ENCODE assay signal across 20 mouse cellular contexts in genomic region chr6:67162814-67163213, GRCm38 (mm10).
DNase-seq lines count a peak whose midpoint lies in the region; ATAC-seq and TF ChIP-seq lines count a peak whose summit lies in the region.
"Had no signal": no experiment of that assay in that cellular context is flagged by ENCODE, and none has a peak within 500 bp of the region (broad histone marks: within the 10 kb centered on the region; RNA-seq: fewer than 3 reads in every experiment).

No protein-coding gene starts in this region.

- ATAC-seq in forebrain, postnatal 0 days: no peak
- peak; percentile 44 for ATAC-seq in erythroid progenitor cell, adult 5-6 weeks (replicated peaks; ENCODE audit: low FRiP score, poor library complexity, severe bottlenecking)
- no peak for ATAC-seq in liver, embryonic 15.5 days (ENCODE audit: insufficient read depth)

- TF ChIP-seq POLR2A in brain, embryonic 14.5 days (IDR thresholded peaks at IDR 0.05; ENCODE audit: borderline replicate concordance, extremely low read depth, insufficient read depth, insufficient read length, poor library complexity, severe bottlenecking): no peak

- no peak overlapping the region for H3K4me3 ChIP-seq in forebrain, postnatal 0 days (ENCODE audit: low read depth, low read length)
- no peak overlapping the region for H3K4me3 ChIP-seq in forebrain, embryonic 10.5 days
- H3K4me3 ChIP-seq in liver, embryonic 15.5 days (replicated peaks): no peak overlapping the region
- H3K4me3 ChIP-seq: embryonic facial prominence, embryonic 15.5 days; forebrain, embryonic 12.5 days; hindbrain, embryonic 13.5 days; midbrain, embryonic 12.5 days; neural tube, embryonic 12.5 days had no signal

- no peaks in the 10 kb centered on the region for H3K9me3 ChIP-seq in forebrain, postnatal 0 days (ENCODE audit: low read length)
- no peaks in the 10 kb centered on the region for H3K9me3 ChIP-seq in forebrain, embryonic 10.5 days
- H3K9me3 ChIP-seq in liver, embryonic 15.5 days (replicated peaks): no peaks in the 10 kb centered on the region
- H3K9me3 ChIP-seq: embryonic facial prominence, embryonic 15.5 days; forebrain, embryonic 12.5 days; hindbrain, embryonic 13.5 days; midbrain, embryonic 12.5 days; neural tube, embryonic 12.5 days had no signal

- H3K4me1 ChIP-seq in forebrain, postnatal 0 days (ENCODE audit: insufficient read depth): no peaks in the 10 kb centered on the region
- peaks cover 8% of the 10 kb centered on the region for H3K4me1 ChIP-seq in forebrain, embryonic 10.5 days
- H3K4me1 ChIP-seq in liver, embryonic 15.5 days (replicated peaks): peaks cover 81% of the 10 kb centered on the region
- H3K4me1 ChIP-seq: embryonic facial prominence, embryonic 15.5 days; forebrain, embryonic 12.5 days; neural tube, embryonic 12.5 days had no signal

- H3K27ac ChIP-seq in forebrain, postnatal 0 days (ENCODE audit: low read depth, low read length): no peak overlapping the region
- H3K27ac ChIP-seq in forebrain, embryonic 10.5 days: no peak overlapping the region
- peak overlapping the region; percentile 97 for H3K27ac ChIP-seq in liver, embryonic 15.5 days (replicated peaks)
- H3K27ac ChIP-seq: embryonic facial prominence, embryonic 15.5 days; forebrain, embryonic 12.5 days; hindbrain, embryonic 13.5 days; kidney, postnatal 0 days; macrophage; midbrain, embryonic 12.5 days; neural tube, embryonic 12.5 days had no signal

- no peaks in the 10 kb centered on the region for H3K36me3 ChIP-seq in forebrain, postnatal 0 days (ENCODE audit: insufficient read depth)
- no peaks in the 10 kb centered on the region for H3K36me3 ChIP-seq in forebrain, embryonic 10.5 days (replicated peaks)
- no peaks in the 10 kb centered on the region for H3K36me3 ChIP-seq in liver, embryonic 15.5 days (replicated peaks)
- H3K36me3 ChIP-seq: embryonic facial prominence, embryonic 15.5 days; forebrain, embryonic 12.5 days; hindbrain, embryonic 13.5 days; midbrain, embryonic 12.5 days; neural tube, embryonic 12.5 days had no signal

- WGBS in forebrain, postnatal 0 days: 59% methylated on average over 3 of the region's 3 CpGs
- 81% methylated on average over 3 of the region's 3 CpGs for WGBS in forebrain, embryonic 10.5 days
- 39% methylated on average over 3 of the region's 3 CpGs for WGBS in liver, embryonic 15.5 days (ENCODE audit: insufficient replicate concordance)

- no peak overlapping the region for H3K9ac ChIP-seq in forebrain, postnatal 0 days
- H3K9ac ChIP-seq in liver, embryonic 15.5 days: peak overlapping the region; percentile 6; the same call in 1 of the 2 replicates
- H3K9ac ChIP-seq: embryonic facial prominence, embryonic 15.5 days; forebrain, embryonic 12.5 days; hindbrain, embryonic 13.5 days; midbrain, embryonic 12.5 days; neural tube, embryonic 12.5 days had no signal

- H3K27me3 ChIP-seq in forebrain, postnatal 0 days (ENCODE audit: insufficient read depth, low read length): no peaks in the 10 kb centered on the region
- H3K27me3 ChIP-seq in forebrain, embryonic 10.5 days (ENCODE audit: poor library complexity, severe bottlenecking): no peaks in the 10 kb centered on the region
- no peaks in the 10 kb centered on the region for H3K27me3 ChIP-seq in liver, embryonic 15.5 days
- H3K27me3 ChIP-seq: embryonic facial prominence, embryonic 15.5 days; forebrain, embryonic 12.5 days; hindbrain, embryonic 13.5 days; midbrain, embryonic 12.5 days; neural tube, embryonic 12.5 days had no signal

- TF ChIP-seq CTCF in forebrain, postnatal 0 days (IDR thresholded peaks at IDR 0.05; ENCODE audit: low read depth): no peak
- TF ChIP-seq CTCF in brain, embryonic 14.5 days (IDR thresholded peaks at IDR 0.05; ENCODE audit: borderline replicate concordance, extremely low read depth, insufficient read depth, insufficient read length): no peak

- no peak overlapping the region for H3K4me2 ChIP-seq in forebrain, postnatal 0 days (ENCODE audit: low read depth)
- H3K4me2 ChIP-seq in liver, embryonic 15.5 days: peak overlapping the region; percentile 62
- H3K4me2 ChIP-seq: embryonic facial prominence, embryonic 15.5 days; forebrain, embryonic 12.5 days; hindbrain, embryonic 13.5 days; midbrain, embryonic 12.5 days; neural tube, embryonic 12.5 days had no signal

- peak; percentile 16 for DNase-seq in forebrain, postnatal 0 days
- no peak for DNase-seq in forebrain, embryonic 10.5 days (ENCODE audit: extremely low spot score, low spot score)
- DNase-seq in brain, embryonic 14.5 days (ENCODE audit: low read depth): peak; percentile 57
- DNase-seq in ovary, postnatal 10 days (ENCODE audit: low spot score): no peak
- no peak for DNase-seq in lung, postnatal 14 days
- DNase-seq: adrenal gland, postnatal 36 days; cerebellum, adult 18-20 months; embryo, embryonic 11 days; kidney, adult 11 months; layer of hippocampus, adult 9-11 months; thymus, postnatal 14 days had no signal

Comparison
In these comparisons a context has a peak if more than half of its experiments do, and no peak if none do; other contexts are left out.
1. DNase-seq: peak in forebrain, postnatal 0 days (single experiment) and brain, embryonic 14.5 days (single experiment); none in forebrain, embryonic 10.5 days (single experiment), ovary, postnatal 10 days (single experiment) and lung, postnatal 14 days (single experiment).